Mouse (Mus musculus) left cerebral cortex, postnatal 10 days (tissue): ENCODE measurements around the gene Arid3a. TPM values are rescaled to one million over a fixed set of nuclear protein-coding genes. Genes with fewer than 3 reads are reported as not detected.

Source experiments
- DNase-seq, 2 experiments: peaks; one replicate each; pipeline ENCODE4 v3.0.0; 2021 to 2022; ENCODE audit warnings: low spot score in 2 of 2, mixed read lengths in 1 of 2; ENCODE audit errors: extremely low spot score in 1 of 2
- intact Hi-C: fragments of 180-260 bp; cut with DNase I; formaldehyde crosslinking; loops from one replicate; pipeline ENCODE4 v1.15.1; 2025
- total RNA-seq, 2 experiments: library from RNA; stranded (reverse); gene quantifications; 2 replicates each; pipeline ENCODE4 v1.2.3; 2021

Arid3a gene
- total RNA-seq, 2 experiments from 2014 or later, result 6.0 to 7.1 TPM

- no peak for DNase-seq
- intact Hi-C loops, result no loop called here
Observed at GRCm38 (mm10) chr10:80001945-80002344, 75.1 kb downstream of the Arid3a start.

DNA sequence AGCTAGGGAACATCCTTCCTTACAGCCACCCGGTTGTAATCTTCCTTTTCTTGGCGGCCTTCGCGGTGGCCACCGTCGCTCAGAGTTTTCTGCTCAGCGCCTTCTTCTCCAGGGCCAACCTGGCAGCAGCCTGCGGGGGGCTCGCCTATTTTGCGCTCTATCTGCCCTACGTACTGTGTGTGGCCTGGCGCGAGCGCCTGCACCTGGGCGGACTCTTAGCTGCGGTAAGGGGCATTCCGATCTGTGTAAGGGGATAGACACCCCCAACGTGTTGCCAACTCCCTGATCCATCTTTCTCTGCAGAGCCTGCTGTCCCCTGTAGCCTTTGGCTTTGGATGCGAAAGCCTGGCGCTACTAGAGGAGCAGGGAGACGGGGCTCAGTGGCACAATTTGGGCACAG is 76.0 kb downstream of the Arid3a start:
- intact Hi-C loops, result no loop called here

DNA sequence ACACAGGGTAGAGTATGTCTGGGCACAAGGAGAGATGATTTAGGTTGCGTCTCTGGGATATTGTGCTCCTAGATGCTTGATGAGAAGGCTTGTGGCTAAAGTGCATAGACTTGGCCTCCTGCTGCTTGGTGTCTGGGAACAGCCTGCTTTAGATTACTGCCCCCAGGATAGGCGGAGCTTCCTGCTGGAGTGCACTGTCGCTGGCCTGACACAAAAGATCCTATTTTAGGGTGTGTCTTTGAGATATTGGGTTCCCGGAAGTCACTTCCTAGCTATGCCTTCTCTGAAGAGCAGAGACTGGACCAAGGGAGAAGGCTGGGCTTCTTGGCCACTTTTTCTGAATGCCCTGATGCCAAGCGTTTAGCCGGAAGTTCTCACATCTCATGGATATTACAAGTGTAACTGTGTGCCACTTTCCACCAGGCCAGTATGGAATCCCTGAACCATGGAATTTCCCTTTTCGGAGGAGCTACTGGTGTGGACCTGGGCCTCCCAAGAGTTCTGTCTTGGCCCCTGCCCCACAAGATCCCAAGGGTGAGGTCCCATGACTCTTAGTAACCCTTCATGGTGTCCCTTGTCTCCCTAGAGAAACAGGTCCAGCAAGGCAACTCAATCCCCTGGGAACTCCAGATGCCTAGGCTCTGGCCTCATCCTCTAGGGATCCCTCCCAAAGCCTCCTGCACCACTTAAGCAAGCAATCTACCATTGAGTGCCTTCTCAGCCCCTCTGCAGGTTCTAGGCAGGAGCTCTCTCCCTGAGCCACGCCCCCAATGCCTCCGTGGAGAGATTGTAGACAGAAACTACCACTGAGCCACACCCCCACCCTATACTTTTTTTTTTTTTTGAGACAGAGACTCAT is 76.8 kb downstream of the Arid3a start:
- intact Hi-C loops, result no loop called here
- DNase-seq, result peak in 1 of 2 experiments; percentile 63

More for the DNA sequence above, 76.0 kb downstream of the Arid3a start:
- no peak for DNase-seq

GRCm38 (mm10) chr10:80004233-80004705 is 77.4 kb downstream of the Arid3a start:
- intact Hi-C loops, result no loop called here
- DNase-seq, result no peak

Other genes starting within 250 kb of the Arid3a start
- gene Cdc34, start 244.8 kb upstream of the Arid3a start, total RNA-seq, result 10 to 100 TPM; 64.9 to 66.8 TPM
- 1 to 10 TPM; 1.2 to 1.5 TPM for gene Gzmm, start 238.0 kb upstream of the Arid3a start, total RNA-seq
- gene Bsg, start 222.6 kb upstream of the Arid3a start, total RNA-seq, result 100 to 1,000 TPM; 697 to 706 TPM
- gene Hcn2, start 210.4 kb upstream of the Arid3a start, total RNA-seq, result 10 to 100 TPM; 75.5 to 80.0 TPM
- gene Polrmt, start 180.5 kb upstream of the Arid3a start, total RNA-seq, result 10 to 100 TPM; 40.1 to 43.7 TPM
- 1 to 10 TPM; 1.9 to 3.0 TPM for gene Fgf22, start 172.0 kb upstream of the Arid3a start, total RNA-seq
- 10 to 100 TPM; 90.7 to 95.8 TPM for gene Rnf126, start 160.1 kb upstream of the Arid3a start, total RNA-seq
- 1 to 10 TPM; 1.7 to 2.6 TPM for gene Fstl3, start 149.8 kb upstream of the Arid3a start, total RNA-seq
- gene Prss57, start 136.1 kb upstream of the Arid3a start, total RNA-seq, result under 1 TPM; 0.32 to 0.54 TPM
- 100 to 1,000 TPM; 430 to 432 TPM for gene Palm, start 133.5 kb upstream of the Arid3a start, total RNA-seq
- gene Misp, start 106.1 kb upstream of the Arid3a start, total RNA-seq, result under 1 TPM; 0.30 to 0.51 TPM
- 10 to 100 TPM; 58.2 to 62.2 TPM for gene Ptbp1, start 72.6 kb upstream of the Arid3a start, total RNA-seq
- 1 to 10 TPM; 4.5 to 5.2 TPM for gene Prtn3, start 52.6 kb upstream of the Arid3a start, total RNA-seq
- 100 to 1,000 TPM; 135 to 142 TPM for gene Plppr3, start 52.4 kb upstream of the Arid3a start, total RNA-seq
- gene Elane, start 40.8 kb upstream of the Arid3a start, total RNA-seq, result not detected
- not detected for gene Cfd, start 36.2 kb upstream of the Arid3a start, total RNA-seq
- gene Med16, start 18.1 kb upstream of the Arid3a start, total RNA-seq, result 10 to 100 TPM; 55.4 to 61.9 TPM
- gene Gm26602, start 16.2 kb upstream of the Arid3a start, total RNA-seq, result not detected
- gene Kiss1r, start 10.1 kb upstream of the Arid3a start, total RNA-seq, result 1 to 10 TPM; 6.8 to 8.4 TPM
- gene R3hdm4, start 5.8 kb upstream of the Arid3a start, total RNA-seq, result 100 to 1,000 TPM; 389 to 406 TPM
- 10 to 100 TPM; 46.2 to 49.9 TPM for gene Wdr18, start 33.1 kb downstream of the Arid3a start, total RNA-seq
- under 1 TPM; 0.24 to 0.28 TPM for gene Grin3b, start 43.7 kb downstream of the Arid3a start, total RNA-seq
- gene Tmem259, start 57.3 kb downstream of the Arid3a start, total RNA-seq, result 100 to 1,000 TPM; 136 TPM
- 10 to 100 TPM in 1 of 2 experiments, 1 to 10 TPM in 1; 8.9 to 12.4 TPM for gene Cnn2, start 61.5 kb downstream of the Arid3a start, total RNA-seq
- gene Abca7, start 69.5 kb downstream of the Arid3a start, total RNA-seq, result 1 to 10 TPM; 8.5 to 9.8 TPM
- gene Arhgap45, start 89.6 kb downstream of the Arid3a start, total RNA-seq, result 1 to 10 TPM; 3.3 to 4.5 TPM
- 10 to 100 TPM; 64.1 to 66.0 TPM for gene Polr2e, start 112.8 kb downstream of the Arid3a start, total RNA-seq
- 100 to 1,000 TPM; 436 to 469 TPM for gene Gpx4, start 120.1 kb downstream of the Arid3a start, total RNA-seq
- gene Sbno2, start 178.5 kb downstream of the Arid3a start, total RNA-seq, result 10 to 100 TPM; 20.4 to 21.2 TPM
- 10 to 100 TPM; 81.6 to 93.4 TPM for gene Stk11, start 188.8 kb downstream of the Arid3a start, total RNA-seq
- 100 to 1,000 TPM; 342 to 379 TPM for gene Atp5d, start 211.6 kb downstream of the Arid3a start, total RNA-seq
- 100 to 1,000 TPM; 394 to 415 TPM for gene Cbarp, start 213.8 kb downstream of the Arid3a start, total RNA-seq
- gene Midn, start 221.2 kb downstream of the Arid3a start, total RNA-seq, result 100 to 1,000 TPM in 1 of 2 experiments, 10 to 100 TPM in 1; 92.6 to 103 TPM
- 100 to 1,000 TPM; 138 to 151 TPM for gene Cirbp, start 238.9 kb downstream of the Arid3a start, total RNA-seq
- gene 1600002K03Rik, start 245.9 kb downstream of the Arid3a start, total RNA-seq, result 1 to 10 TPM; 4.5 TPM